Mouse (Mus musculus): ENCODE data around the gene Mapt. TPM values are rescaled to one million over a fixed set of nuclear protein-coding genes. Genes with fewer than 3 reads are reported as not detected.

The Mapt gene
- total and polyA plus RNA-seq, 2 experiments = 1.4 to 1.6 TPM

- no peaks in the 10 kb centered on the region for H3K27me3 ChIP-seq (ENCODE audit: control insufficient read depth, insufficient read depth, low read length)
- TF ChIP-seq POLR2A (IDR thresholded peaks at IDR 0.05; ENCODE audit: extremely low read depth, insufficient read depth, low read length) (no peak), CTCF (IDR thresholded peaks at IDR 0.05; ENCODE audit: low read depth, low read length) (no peak)
- no peak overlapping the region for H3K4me3 ChIP-seq (ENCODE audit: insufficient read depth, low read depth, low read length)
- peaks cover 12% of the 10 kb centered on the region; the same call in 1 of the 2 replicates for H3K36me3 ChIP-seq (ENCODE audit: control insufficient read depth, insufficient read depth, low read length)
- no peak overlapping the region for H3K9ac ChIP-seq (ENCODE audit: low read depth, low read length)
- no peak for DNase-seq (ENCODE audit: extremely low read depth, low read depth, low spot score)
- no peaks in the 10 kb centered on the region for H3K79me2 ChIP-seq (ENCODE audit: control insufficient read depth, insufficient read depth, low read length)
- H3K4me1 ChIP-seq (ENCODE audit: control insufficient read depth, insufficient read depth, low read length) = no peaks in the 10 kb centered on the region
- H3K27ac ChIP-seq (replicated peaks; ENCODE audit: insufficient read depth, low read depth, low read length) = no peak overlapping the region
- WGBS = 86% methylated on average over 11 of the region's 11 CpGs
Measured at GRCm38 (mm10) chr11:104329185-104329926, 98.2 kb downstream of the Mapt start.

GRCm38 (mm10) chr11:104330151-104330550 lies 99.0 kb downstream of the Mapt start:
- Histone ChIP-seq H3K4me1 (ENCODE audit: control insufficient read depth, insufficient read depth, low read length) (no peaks in the 10 kb centered on the region), H3K27ac (replicated peaks; ENCODE audit: insufficient read depth, low read depth, low read length) (no peak overlapping the region), H3K9ac (ENCODE audit: low read depth, low read length) (no peak overlapping the region), H3K4me3 (ENCODE audit: insufficient read depth, low read depth, low read length) (no peak overlapping the region), H3K27me3 (ENCODE audit: control insufficient read depth, insufficient read depth, low read length) (no peaks in the 10 kb centered on the region), H3K36me3 (ENCODE audit: control insufficient read depth, insufficient read depth, low read length) (peaks cover 16% of the 10 kb centered on the region; the same call in 1 of the 2 replicates), H3K79me2 (ENCODE audit: control insufficient read depth, insufficient read depth, low read length) (no peaks in the 10 kb centered on the region)
- no peak for TF ChIP-seq CTCF (IDR thresholded peaks at IDR 0.05; ENCODE audit: low read depth, low read length)
- TF ChIP-seq POLR2A (IDR thresholded peaks at IDR 0.05; ENCODE audit: extremely low read depth, insufficient read depth, low read length) = no peak
- DNase-seq (ENCODE audit: extremely low read depth, low read depth, low spot score) = no peak
- WGBS = 77% methylated on average over 4 of the region's 4 CpGs

- TF ChIP-seq POLR2A (IDR thresholded peaks at IDR 0.05; ENCODE audit: extremely low read depth, insufficient read depth, low read length) (no peak), CTCF (IDR thresholded peaks at IDR 0.05; ENCODE audit: low read depth, low read length) (no peak)
- no peaks in the 10 kb centered on the region for H3K4me1 ChIP-seq (ENCODE audit: control insufficient read depth, insufficient read depth, low read length)
- H3K27me3 ChIP-seq (ENCODE audit: control insufficient read depth, insufficient read depth, low read length) = no peaks in the 10 kb centered on the region
- H3K4me3 ChIP-seq (ENCODE audit: insufficient read depth, low read depth, low read length) = no peak overlapping the region
- H3K79me2 ChIP-seq (ENCODE audit: control insufficient read depth, insufficient read depth, low read length) = no peaks in the 10 kb centered on the region
- H3K27ac ChIP-seq (replicated peaks; ENCODE audit: insufficient read depth, low read depth, low read length) = no peak overlapping the region
- peaks cover 26% of the 10 kb centered on the region for H3K36me3 ChIP-seq (ENCODE audit: control insufficient read depth, insufficient read depth, low read length)
- 85% methylated on average over 3 of the region's 3 CpGs for WGBS
- no peak for DNase-seq (ENCODE audit: extremely low read depth, low read depth, low spot score)
- H3K9ac ChIP-seq (ENCODE audit: low read depth, low read length) = no peak overlapping the region
Measured at GRCm38 (mm10) chr11:104331208-104331607, 100.0 kb downstream of the Mapt start.

- Histone ChIP-seq H3K27me3 (ENCODE audit: control insufficient read depth, insufficient read depth, low read length) (no peaks in the 10 kb centered on the region), H3K4me3 (ENCODE audit: insufficient read depth, low read depth, low read length) (no peak overlapping the region), H3K4me1 (ENCODE audit: control insufficient read depth, insufficient read depth, low read length) (no peaks in the 10 kb centered on the region), H3K36me3 (ENCODE audit: control insufficient read depth, insufficient read depth, low read length) (peaks cover 32% of the 10 kb centered on the region), H3K9ac (ENCODE audit: low read depth, low read length) (no peak overlapping the region), H3K27ac (replicated peaks; ENCODE audit: insufficient read depth, low read depth, low read length) (no peak overlapping the region), H3K79me2 (ENCODE audit: control insufficient read depth, insufficient read depth, low read length) (no peaks in the 10 kb centered on the region)
- DNase-seq (ENCODE audit: extremely low read depth, low read depth, low spot score) = no peak
- TF ChIP-seq CTCF (IDR thresholded peaks at IDR 0.05; ENCODE audit: low read depth, low read length) (no peak), POLR2A (IDR thresholded peaks at IDR 0.05; ENCODE audit: extremely low read depth, insufficient read depth, low read length) (no peak)
- 90% methylated on average over 5 of the region's 5 CpGs for WGBS
Measured at GRCm38 (mm10) chr11:104332105-104332504, 100.9 kb downstream of the Mapt start.

- 76% methylated on average over 5 of the region's 5 CpGs for WGBS
- TF ChIP-seq POLR2A (IDR thresholded peaks at IDR 0.05; ENCODE audit: extremely low read depth, insufficient read depth, low read length) (no peak), CTCF (IDR thresholded peaks at IDR 0.05; ENCODE audit: low read depth, low read length) (no peak)
- Histone ChIP-seq H3K4me1 (ENCODE audit: control insufficient read depth, insufficient read depth, low read length) (no peaks in the 10 kb centered on the region), H3K4me3 (ENCODE audit: insufficient read depth, low read depth, low read length) (no peak overlapping the region), H3K79me2 (ENCODE audit: control insufficient read depth, insufficient read depth, low read length) (no peaks in the 10 kb centered on the region), H3K27me3 (ENCODE audit: control insufficient read depth, insufficient read depth, low read length) (no peaks in the 10 kb centered on the region), H3K36me3 (ENCODE audit: control insufficient read depth, insufficient read depth, low read length) (peaks cover 50% of the 10 kb centered on the region), H3K9ac (ENCODE audit: low read depth, low read length) (no peak overlapping the region), H3K27ac (replicated peaks; ENCODE audit: insufficient read depth, low read depth, low read length) (no peak overlapping the region)
- no peak for DNase-seq (ENCODE audit: extremely low read depth, low read depth, low spot score)
Measured at GRCm38 (mm10) chr11:104334115-104334514, 102.9 kb downstream of the Mapt start.

GRCm38 (mm10) chr11:104334946-104335345 lies 103.8 kb downstream of the Mapt start:
- WGBS = 90% methylated on average over 13 of the region's 13 CpGs
- Histone ChIP-seq H3K27ac (replicated peaks; ENCODE audit: insufficient read depth, low read depth, low read length) (no peak overlapping the region), H3K4me3 (ENCODE audit: insufficient read depth, low read depth, low read length) (no peak overlapping the region), H3K9ac (ENCODE audit: low read depth, low read length) (no peak overlapping the region), H3K36me3 (ENCODE audit: control insufficient read depth, insufficient read depth, low read length) (peaks cover 55% of the 10 kb centered on the region), H3K4me1 (ENCODE audit: control insufficient read depth, insufficient read depth, low read length) (no peaks in the 10 kb centered on the region), H3K27me3 (ENCODE audit: control insufficient read depth, insufficient read depth, low read length) (no peaks in the 10 kb centered on the region), H3K79me2 (ENCODE audit: control insufficient read depth, insufficient read depth, low read length) (no peaks in the 10 kb centered on the region)
- TF ChIP-seq CTCF (IDR thresholded peaks at IDR 0.05; ENCODE audit: low read depth, low read length) = no peak
- no peak for TF ChIP-seq POLR2A (IDR thresholded peaks at IDR 0.05; ENCODE audit: extremely low read depth, insufficient read depth, low read length)
- DNase-seq (ENCODE audit: extremely low read depth, low read depth, low spot score) = no peak
